Mouse (Mus musculus): ENCODE data around the gene Btbd7. TPM values are rescaled to one million over a fixed set of nuclear protein-coding genes. Genes with fewer than 3 reads are reported as not detected.
A peak's percentile ranks its signal among the peaks of the same experiment; 100 is the strongest.

The Btbd7 gene
- total RNA-seq, 2 experiments from 2014 or later, result 17.1 to 21.7 TPM

- no peak for ATAC-seq (replicated peaks; ENCODE audit: low FRiP score, low TSS enrichment, poor library complexity, severe bottlenecking)
Measured at GRCm38 (mm10) chr12:102785593-102785985, 92.7 kb downstream of the Btbd7 start.

- no peak for ATAC-seq (replicated peaks; ENCODE audit: low FRiP score, low TSS enrichment, poor library complexity, severe bottlenecking)
Measured at GRCm38 (mm10) chr12:102784899-102785592, 93.2 kb downstream of the Btbd7 start.

GRCm38 (mm10) chr12:102782841-102783240 lies 95.4 kb downstream of the Btbd7 start:
- no peak for ATAC-seq (replicated peaks; ENCODE audit: low FRiP score, low TSS enrichment, poor library complexity, severe bottlenecking)

GRCm38 (mm10) chr12:102779452-102779851 lies 98.8 kb downstream of the Btbd7 start:
- peak; percentile 65 for ATAC-seq (replicated peaks; ENCODE audit: low FRiP score, low TSS enrichment, poor library complexity, severe bottlenecking)

- no peak for ATAC-seq (replicated peaks; ENCODE audit: low FRiP score, low TSS enrichment, poor library complexity, severe bottlenecking)
Measured at GRCm38 (mm10) chr12:102778151-102778550, 100.1 kb downstream of the Btbd7 start.

GRCm38 (mm10) chr12:102776035-102776434 lies 102.2 kb downstream of the Btbd7 start:
- no peak for ATAC-seq (replicated peaks; ENCODE audit: low FRiP score, low TSS enrichment, poor library complexity, severe bottlenecking)

GRCm38 (mm10) chr12:102772676-102773075 lies 105.6 kb downstream of the Btbd7 start:
- ATAC-seq (replicated peaks; ENCODE audit: low FRiP score, low TSS enrichment, poor library complexity, severe bottlenecking), result no peak

- ATAC-seq (replicated peaks; ENCODE audit: low FRiP score, low TSS enrichment, poor library complexity, severe bottlenecking), result no peak
Measured at GRCm38 (mm10) chr12:102771601-102772000, 106.7 kb downstream of the Btbd7 start.

GRCm38 (mm10) chr12:102769000-102769399 lies 109.3 kb downstream of the Btbd7 start:
- no peak for ATAC-seq (replicated peaks; ENCODE audit: low FRiP score, low TSS enrichment, poor library complexity, severe bottlenecking)

- no peak for ATAC-seq (replicated peaks; ENCODE audit: low FRiP score, low TSS enrichment, poor library complexity, severe bottlenecking)
Measured at GRCm38 (mm10) chr12:102763696-102764095, 114.6 kb downstream of the Btbd7 start.

GRCm38 (mm10) chr12:102761668-102762067 lies 116.6 kb downstream of the Btbd7 start:
- ATAC-seq (replicated peaks; ENCODE audit: low FRiP score, low TSS enrichment, poor library complexity, severe bottlenecking), result no peak

- no peak for ATAC-seq (replicated peaks; ENCODE audit: low FRiP score, low TSS enrichment, poor library complexity, severe bottlenecking)
Measured at GRCm38 (mm10) chr12:102758936-102759335, 119.3 kb downstream of the Btbd7 start.

GRCm38 (mm10) chr12:102758403-102758756 lies 119.9 kb downstream of the Btbd7 start, which contains the start of gene Gm20604:
Gene Gm20604 (minus strand): TSS chr12:102758672.
- ATAC-seq (replicated peaks; ENCODE audit: low FRiP score, low TSS enrichment, poor library complexity, severe bottlenecking), result no peak

GRCm38 (mm10) chr12:102757689-102758402 lies 120.4 kb downstream of the Btbd7 start, which contains the start of the genes Gm28051, Gon7 and Ubr7:
Gene Gm28051 (minus strand): TSS chr12:102757765.
Gene Gon7 (minus strand): TSS chr12:102757803.
Gene Ubr7 (plus strand): TSS chr12:102757967.
- ATAC-seq (replicated peaks; ENCODE audit: low FRiP score, low TSS enrichment, poor library complexity, severe bottlenecking), result peak; percentile 96

- no peak; the same call in 1 of the 2 replicates for ATAC-seq (replicated peaks; ENCODE audit: low FRiP score, low TSS enrichment, poor library complexity, severe bottlenecking)
Measured at GRCm38 (mm10) chr12:102757055-102757688, 121.1 kb downstream of the Btbd7 start.

GRCm38 (mm10) chr12:102756304-102756703 lies 122.0 kb downstream of the Btbd7 start:
- no peak for ATAC-seq (replicated peaks; ENCODE audit: low FRiP score, low TSS enrichment, poor library complexity, severe bottlenecking)

- ATAC-seq (replicated peaks; ENCODE audit: low FRiP score, low TSS enrichment, poor library complexity, severe bottlenecking), result no peak
Measured at GRCm38 (mm10) chr12:102748256-102748655, 130.0 kb downstream of the Btbd7 start.

- peak; percentile 58 for ATAC-seq (replicated peaks; ENCODE audit: low FRiP score, low TSS enrichment, poor library complexity, severe bottlenecking)
Measured at GRCm38 (mm10) chr12:102744839-102745238, 133.4 kb downstream of the Btbd7 start.

- ATAC-seq (replicated peaks; ENCODE audit: low FRiP score, low TSS enrichment, poor library complexity, severe bottlenecking), result peak; percentile 90
Measured at GRCm38 (mm10) chr12:102743589-102744574, 134.4 kb downstream of the Btbd7 start, which contains the start of the genes Moap1 and Tmem251. Gene Moap1 (minus strand): TSS chr12:102743661. Gene Tmem251 (plus strand): TSS chr12:102743762.

All from megakaryocyte-erythroid progenitor cell, adult 5-6 weeks (primary cell).